Mouse (Mus musculus) forebrain, embryonic 13.5 days (tissue): ENCODE data around the gene Cpne6. TPM values are rescaled to one million over a fixed set of nuclear protein-coding genes. Genes with fewer than 3 reads are reported as not detected.
A peak's percentile ranks its signal among the peaks of the same experiment; 100 is the strongest.

ENCODE experiments used
- ATAC-seq: fragments of 200-750 bp; cut with Nextera tagmentation; 2 replicates; pipeline ENCODE4 v1.8.0; 2017
- H3K27ac ChIP-seq: fragments of 300-500 bp; sonication (generic); 2 replicates; pipeline ENCODE4 v1.5.1; 2015; ENCODE audit warnings: inconsistent platforms, mild to moderate bottlenecking, moderate library complexity
- H3K27me3 ChIP-seq: fragments of 300-500 bp; sonication (generic); 2 replicates; pipeline ENCODE4 v1.6.1; 2015; ENCODE audit warnings: mild to moderate bottlenecking, inconsistent platforms
- H3K36me3 ChIP-seq: fragments of 300-500 bp; sonication (generic); 2 replicates; pipeline ENCODE4 v1.6.1; 2015; ENCODE audit warnings: mild to moderate bottlenecking, inconsistent platforms; ENCODE audit not compliant: poor library complexity, severe bottlenecking
- H3K4me1 ChIP-seq: fragments of 300-500 bp; sonication (generic); 2 replicates; pipeline ENCODE4 v1.6.1; 2015; ENCODE audit warnings: inconsistent platforms
- H3K4me2 ChIP-seq: fragments of 300-500 bp; sonication (generic); 2 replicates; pipeline ENCODE4 v1.6.1; 2015; ENCODE audit warnings: inconsistent platforms, mild to moderate bottlenecking, moderate library complexity
- H3K4me3 ChIP-seq: fragments of 300-500 bp; sonication (generic); 2 replicates; pipeline ENCODE4 v1.5.1; 2015; ENCODE audit warnings: mild to moderate bottlenecking, inconsistent platforms
- H3K9ac ChIP-seq: fragments of 300-500 bp; sonication (generic); 2 replicates; pipeline ENCODE4 v1.6.1; 2015; ENCODE audit warnings: mild to moderate bottlenecking, inconsistent platforms
- H3K9me3 ChIP-seq: fragments of 300-500 bp; sonication (generic); replicated peaks from 2 replicates; pipeline ENCODE4 v1.6.1; 2016; ENCODE audit warnings: inconsistent platforms
- WGBS: fragments of 180-500 bp; shearing (Covaris S2); methylation state at CpG from one replicate; pipeline ENCODE4 v1.1.7; 2015; 5-methylcytosine and 5-hydroxymethylcytosine counted together
- polyA plus RNA-seq: library from polyadenylated mRNA; unstranded; fragments of >200 nt; fragmentation: Nextera tagmentation; extraction: Ambion mirVana; gene quantifications from 2 replicates; pipeline ENCODE4 v1.2.1, GENCODE M21; 2015

Gene Cpne6
- polyA plus RNA-seq, 1 experiment from 2014 or later = 1.5 TPM

- no peak overlapping the region for H3K9ac ChIP-seq
- no peaks in the 10 kb centered on the region for H3K9me3 ChIP-seq
- H3K27ac ChIP-seq = no peak overlapping the region
- WGBS = 79% methylated on average over 10 of the region's 10 CpGs
- H3K27me3 ChIP-seq = peaks cover 3% of the 10 kb centered on the region; the same call in 1 of the 2 replicates
- H3K4me3 ChIP-seq = no peak overlapping the region
- peaks cover 6% of the 10 kb centered on the region for H3K4me1 ChIP-seq
- ATAC-seq = no peak
- H3K36me3 ChIP-seq = peaks cover 25% of the 10 kb centered on the region; the same call in 1 of the 2 replicates
- no peak overlapping the region for H3K4me2 ChIP-seq
Observed at GRCm38 (mm10) chr14:55509540-55509939, 705 bp upstream of the Cpne6 start.

- Histone ChIP-seq H3K4me1 (peaks cover 6% of the 10 kb centered on the region), H3K4me2 (no peak overlapping the region), H3K9ac (no peak overlapping the region), H3K36me3 (peaks cover 13% of the 10 kb centered on the region; the same call in 1 of the 2 replicates), H3K27ac (no peak overlapping the region), H3K27me3 (peaks cover 3% of the 10 kb centered on the region; the same call in 1 of the 2 replicates), H3K4me3 (no peak overlapping the region), H3K9me3 (no peaks in the 10 kb centered on the region)
- WGBS = 60% methylated on average over 7 of the region's 7 CpGs
- ATAC-seq = 0 out of 2 replicates have a peak, but pooled peaks have one; percentile 31
Observed at GRCm38 (mm10) chr14:55511037-55511436, 792 bp downstream of the Cpne6 start.

DNA sequence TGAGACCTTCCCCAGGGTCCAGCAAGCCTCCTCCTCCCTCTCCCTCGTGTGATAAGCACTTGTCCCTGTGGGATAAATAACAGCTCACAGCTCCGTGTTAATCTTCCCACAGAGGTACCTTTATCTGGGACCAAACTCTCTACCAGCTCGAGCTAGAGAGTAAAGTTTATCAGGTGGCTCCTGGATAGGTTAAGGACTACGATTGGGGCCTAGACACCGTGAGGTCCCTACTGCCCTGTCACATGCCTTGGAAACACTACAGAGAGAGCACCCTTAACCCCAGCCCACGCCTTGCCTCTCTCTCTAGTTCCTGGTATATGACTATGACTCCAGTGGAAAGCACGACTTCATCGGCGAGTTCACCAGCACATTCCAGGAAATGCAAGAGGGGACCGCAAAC is 3.7 kb downstream of the Cpne6 start:
- Histone ChIP-seq H3K27ac (no peak overlapping the region), H3K4me2 (no peak overlapping the region), H3K9me3 (no peaks in the 10 kb centered on the region), H3K36me3 (no peaks in the 10 kb centered on the region), H3K9ac (no peak overlapping the region), H3K4me3 (no peak overlapping the region), H3K4me1 (peaks cover 6% of the 10 kb centered on the region), H3K27me3 (peaks cover 3% of the 10 kb centered on the region; the same call in 1 of the 2 replicates)
- WGBS = 74% methylated on average over 10 of the region's 10 CpGs
- no peak for ATAC-seq

DNA sequence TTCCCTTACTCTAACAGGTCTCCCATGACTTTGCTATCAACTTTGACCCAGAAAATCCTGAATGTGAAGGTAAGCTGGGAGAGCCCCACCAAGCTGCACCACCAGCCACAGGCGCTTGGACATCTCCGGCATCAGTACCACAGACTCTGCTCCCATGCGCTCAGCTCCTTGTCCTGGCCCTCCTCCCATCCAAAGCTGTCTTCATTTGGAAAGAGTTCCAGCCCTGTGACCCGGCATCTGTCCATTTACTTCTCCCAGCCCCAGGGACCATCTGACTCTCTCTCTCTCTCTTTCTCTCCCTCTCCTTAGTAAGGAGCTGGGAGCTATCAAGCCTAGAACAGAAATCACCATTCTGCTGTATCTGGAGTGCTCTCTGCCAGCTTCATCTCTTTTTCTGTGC is 5.6 kb downstream of the Cpne6 start:
- Histone ChIP-seq H3K9ac (no peak overlapping the region), H3K27ac (no peak overlapping the region), H3K36me3 (no peaks in the 10 kb centered on the region), H3K27me3 (peaks cover 3% of the 10 kb centered on the region; the same call in 1 of the 2 replicates), H3K4me3 (no peak overlapping the region), H3K9me3 (no peaks in the 10 kb centered on the region), H3K4me1 (peaks cover 11% of the 10 kb centered on the region), H3K4me2 (no peak overlapping the region)
- no peak for ATAC-seq
- WGBS = 90% methylated on average over 4 of the region's 4 CpGs

- H3K4me2 ChIP-seq = no peak overlapping the region
- H3K27me3 ChIP-seq = peaks cover 15% of the 10 kb centered on the region
- WGBS = 42% methylated on average over 2 of the region's 2 CpGs
- no peaks in the 10 kb centered on the region for H3K9me3 ChIP-seq
- H3K9ac ChIP-seq = no peak overlapping the region
- H3K27ac ChIP-seq = no peak overlapping the region
- H3K4me3 ChIP-seq = no peak overlapping the region
- H3K36me3 ChIP-seq = no peaks in the 10 kb centered on the region
- peak; percentile 57 for ATAC-seq
- H3K4me1 ChIP-seq = peaks cover 10% of the 10 kb centered on the region; the same call in 1 of the 2 replicates
Observed at GRCm38 (mm10) chr14:55518897-55519296, 8.7 kb downstream of the Cpne6 start.

DNA sequence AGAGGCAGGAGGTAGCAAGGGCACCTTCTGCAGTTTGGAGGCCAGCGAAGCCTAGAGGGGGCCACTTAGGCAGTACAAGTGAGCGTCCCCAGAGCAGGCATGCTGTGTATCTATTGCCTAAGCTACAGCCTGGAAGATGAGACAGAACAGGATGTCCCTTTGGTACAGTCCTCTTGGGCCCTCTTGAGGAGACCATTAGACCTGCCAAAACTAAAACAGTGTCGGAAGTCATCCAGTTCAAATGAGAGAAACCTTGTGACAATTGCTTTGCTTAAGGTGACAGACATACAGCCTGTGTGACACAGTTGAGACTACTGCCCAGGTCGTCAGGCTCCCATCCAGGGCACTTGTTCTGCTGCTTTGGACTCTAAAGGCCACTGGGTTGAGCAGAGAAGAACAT is 9.4 kb downstream of the Cpne6 start:
- Histone ChIP-seq H3K4me2 (no peak overlapping the region), H3K36me3 (no peaks in the 10 kb centered on the region), H3K9me3 (no peaks in the 10 kb centered on the region), H3K27me3 (peaks cover 15% of the 10 kb centered on the region), H3K4me3 (no peak overlapping the region), H3K4me1 (peaks cover 10% of the 10 kb centered on the region; the same call in 1 of the 2 replicates), H3K27ac (no peak overlapping the region), H3K9ac (no peak overlapping the region)
- no peak for ATAC-seq
- 62% methylated on average over 4 of the region's 4 CpGs for WGBS

GRCm38 (mm10) chr14:55520451-55521361 is 10.5 kb downstream of the Cpne6 start:
- H3K9ac ChIP-seq = peak overlapping the region; percentile 66
- peaks cover 10% of the 10 kb centered on the region; the same call in 1 of the 2 replicates for H3K4me1 ChIP-seq
- under 1% methylated on average over 61 of the region's 61 CpGs for WGBS
- peak; percentile 80 for ATAC-seq
- H3K36me3 ChIP-seq = no peaks in the 10 kb centered on the region
- H3K4me3 ChIP-seq = peak overlapping the region; percentile 53
- peak overlapping the region; percentile 91 for H3K4me2 ChIP-seq
- H3K9me3 ChIP-seq = no peaks in the 10 kb centered on the region
- H3K27me3 ChIP-seq = peaks cover 15% of the 10 kb centered on the region
- H3K27ac ChIP-seq = peak overlapping the region; percentile 57; the same call in 1 of the 2 replicates

DNA sequence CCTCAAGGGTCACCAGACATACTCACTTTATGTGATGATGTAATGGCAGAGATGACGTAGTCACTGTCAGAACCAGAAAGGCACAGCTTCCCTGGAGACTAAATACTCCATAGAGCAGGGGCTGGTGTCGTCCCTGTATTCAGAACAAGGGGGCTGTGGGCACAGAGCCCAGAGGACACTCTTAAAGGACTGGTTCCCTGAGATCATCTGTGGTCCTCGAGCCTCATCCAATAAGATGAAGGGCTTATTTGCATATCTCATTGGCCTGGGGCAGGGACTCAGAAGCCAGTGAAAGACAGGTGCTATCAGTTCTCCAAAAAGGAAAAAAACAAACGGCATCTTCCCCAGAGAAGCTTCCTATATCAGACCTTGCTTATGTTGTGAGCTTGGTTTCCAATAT is 13.8 kb downstream of the Cpne6 start:
- no peak for ATAC-seq
- H3K4me2 ChIP-seq = no peak overlapping the region

DNA sequence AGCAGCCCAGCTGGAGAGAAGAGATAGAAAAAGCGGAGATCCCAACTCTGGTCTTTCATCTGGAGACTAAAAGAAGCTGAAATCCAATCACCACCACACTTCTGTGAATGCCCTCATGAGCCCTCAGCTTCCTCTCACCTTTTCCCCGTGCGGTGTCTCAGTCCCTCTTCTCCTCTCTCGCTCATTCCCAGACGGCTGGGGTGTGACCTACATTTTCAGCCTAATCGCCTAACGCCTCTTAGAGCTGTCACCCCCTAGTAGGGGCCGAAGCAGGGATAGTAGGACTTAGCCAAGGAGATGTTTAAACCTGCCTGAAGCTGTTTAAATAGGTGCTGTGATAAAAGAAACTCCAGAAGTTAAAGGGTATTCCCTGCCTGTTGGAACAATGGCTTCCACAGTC is 14.5 kb downstream of the Cpne6 start, which contains the start of gene Nrl:
Gene Nrl, minus strand, starts transcription at position 197 of the 400 bp plus-strand sequence.
- ATAC-seq = no peak
- H3K9ac ChIP-seq = no peak within 1 kb of the TSS
- H3K9me3 ChIP-seq = no peaks in the 10 kb centered on the region
- no peaks in the 10 kb centered on the region for H3K36me3 ChIP-seq
- H3K4me3 ChIP-seq = no peak within 1 kb of the TSS
- H3K27ac ChIP-seq = no peak within 1 kb of the TSS
- peaks cover 10% of the 10 kb centered on the region; the same call in 1 of the 2 replicates for H3K4me1 ChIP-seq
- H3K27me3 ChIP-seq = peaks cover 21% of the 10 kb centered on the region
- 44% methylated on average over 8 of the region's 8 CpGs for WGBS
- H3K4me2 ChIP-seq = no peak within 1 kb of the TSS

More for the DNA sequence above, 13.8 kb downstream of the Cpne6 start:
- 64% methylated on average over 4 of the region's 4 CpGs for WGBS
- H3K9ac ChIP-seq = no peak overlapping the region
- peaks cover 17% of the 10 kb centered on the region for H3K27me3 ChIP-seq
- H3K4me1 ChIP-seq = peaks cover 10% of the 10 kb centered on the region; the same call in 1 of the 2 replicates
- no peak overlapping the region for H3K4me3 ChIP-seq
- H3K9me3 ChIP-seq = no peaks in the 10 kb centered on the region
- H3K27ac ChIP-seq = no peak overlapping the region
- H3K36me3 ChIP-seq = no peaks in the 10 kb centered on the region

- Histone ChIP-seq H3K4me2 (no peak overlapping the region), H3K9ac (no peak overlapping the region), H3K9me3 (no peaks in the 10 kb centered on the region), H3K27me3 (peaks cover 26% of the 10 kb centered on the region), H3K4me1 (no peaks in the 10 kb centered on the region), H3K36me3 (no peaks in the 10 kb centered on the region), H3K27ac (no peak overlapping the region), H3K4me3 (no peak overlapping the region)
- WGBS = 76% methylated on average over 2 of the region's 2 CpGs
- no peak for ATAC-seq
Observed at GRCm38 (mm10) chr14:55526674-55527073, 16.4 kb downstream of the Cpne6 start.

- 19% methylated on average over 3 of the region's 3 CpGs for WGBS
- Histone ChIP-seq H3K27me3 (peaks cover 19% of the 10 kb centered on the region; the same call in 1 of the 2 replicates), H3K27ac (no peak overlapping the region), H3K9ac (no peak overlapping the region), H3K9me3 (no peaks in the 10 kb centered on the region), H3K4me2 (no peak overlapping the region), H3K4me3 (no peak overlapping the region), H3K4me1 (no peaks in the 10 kb centered on the region), H3K36me3 (no peaks in the 10 kb centered on the region)
- no peak for ATAC-seq
Observed at GRCm38 (mm10) chr14:55527940-55528339, 17.7 kb downstream of the Cpne6 start.

- WGBS = 59% methylated on average over 6 of the region's 6 CpGs
- Histone ChIP-seq H3K4me2 (no peak overlapping the region), H3K9me3 (no peaks in the 10 kb centered on the region), H3K4me1 (peaks cover 17% of the 10 kb centered on the region), H3K27me3 (no peaks in the 10 kb centered on the region; the same call in 1 of the 2 replicates), H3K27ac (no peak overlapping the region), H3K4me3 (no peak overlapping the region), H3K36me3 (no peaks in the 10 kb centered on the region), H3K9ac (no peak overlapping the region)
- no peak for ATAC-seq
Observed at GRCm38 (mm10) chr14:55536116-55536745, 26.0 kb downstream of the Cpne6 start.
